Mouse (Mus musculus): ENCODE data around the gene Itfg2. TPM values are rescaled to one million over a fixed set of nuclear protein-coding genes. Genes with fewer than 3 reads are reported as not detected.

Itfg2 gene
- polyA plus RNA-seq, 1 experiment from 2014 or later, result 50.7 TPM

DNA sequence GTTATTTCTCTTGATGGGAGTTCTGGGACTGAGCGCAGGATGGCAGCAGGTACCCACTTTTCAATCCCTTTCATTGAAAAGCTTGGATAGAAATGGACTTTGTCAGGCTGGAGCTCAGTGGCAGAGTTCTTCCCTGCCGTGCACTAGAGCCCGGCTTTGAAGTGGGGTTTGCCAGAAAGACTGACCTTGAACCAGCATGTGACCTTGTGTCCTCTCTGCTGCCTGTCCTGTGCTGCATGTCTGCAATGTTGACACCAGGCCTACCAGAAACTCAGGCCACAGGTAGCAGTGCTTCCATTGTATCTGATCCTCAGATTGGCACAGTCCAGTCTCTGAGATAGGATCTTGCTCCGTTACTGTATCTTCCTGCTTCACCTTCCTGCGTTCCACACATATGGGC, 54.7 kb downstream of the Itfg2 start:
- Histone ChIP-seq H3K4me1 (peaks cover 8% of the 10 kb centered on the region), H3K4me2 (no peak overlapping the region), H3K36me3 (replicated peaks) (no peaks in the 10 kb centered on the region), H3K27me3 (replicated peaks) (no peaks in the 10 kb centered on the region), H3K27ac (no peak overlapping the region), H3K9me3 (no peaks in the 10 kb centered on the region), H3K4me3 (no peak overlapping the region), H3K9ac (no peak overlapping the region)
- 95% methylated on average over 5 of the region's 5 CpGs for WGBS
- no peak for ATAC-seq (replicated peaks)

DNA sequence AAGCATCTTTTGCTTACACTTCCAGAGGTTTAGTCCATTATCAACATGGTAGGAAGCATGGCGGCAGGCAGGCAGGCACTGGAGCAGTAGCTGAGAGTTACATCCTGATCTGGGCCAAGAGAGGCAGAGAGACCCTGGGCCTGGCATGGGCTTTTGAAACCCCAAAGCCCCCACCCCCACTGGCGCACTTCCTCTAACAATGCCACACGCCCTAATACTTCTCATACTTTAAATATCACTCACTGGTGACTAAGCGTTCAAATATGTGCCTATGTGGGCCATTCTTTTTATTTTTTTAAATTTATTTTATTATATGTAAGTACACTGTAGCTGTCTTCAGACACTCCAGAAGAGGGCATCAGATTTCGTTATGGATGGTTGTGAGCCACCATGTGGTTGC, 58.3 kb downstream of the Itfg2 start:
- Histone ChIP-seq H3K9ac (no peak overlapping the region), H3K9me3 (no peaks in the 10 kb centered on the region), H3K27me3 (replicated peaks) (no peaks in the 10 kb centered on the region), H3K4me2 (no peak overlapping the region), H3K36me3 (replicated peaks) (no peaks in the 10 kb centered on the region), H3K4me3 (no peak overlapping the region), H3K4me1 (peaks cover 8% of the 10 kb centered on the region), H3K27ac (no peak overlapping the region)
- WGBS, result 91% methylated on average over 5 of the region's 5 CpGs
- ATAC-seq (replicated peaks), result no peak

DNA sequence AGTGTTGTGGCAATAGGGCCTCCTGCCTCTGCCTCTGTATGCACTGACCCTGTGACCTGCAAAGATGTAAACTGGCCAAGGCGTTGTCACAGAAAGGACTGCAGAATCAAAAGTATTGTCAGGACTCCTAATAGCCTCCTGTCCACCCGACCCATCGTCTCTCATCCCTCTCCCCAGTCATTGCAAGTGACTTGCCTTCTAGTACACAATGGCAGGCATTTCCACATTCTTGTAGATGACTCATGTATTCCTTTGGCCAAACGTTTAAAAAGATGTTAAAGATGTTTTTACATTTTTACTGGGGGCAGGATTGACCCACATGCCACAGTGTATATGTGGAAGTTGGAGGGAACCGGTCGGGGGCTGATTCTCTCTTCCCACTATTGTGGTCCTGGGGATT, 60.0 kb downstream of the Itfg2 start:
- 77% methylated on average over 6 of the region's 6 CpGs for WGBS
- ATAC-seq (replicated peaks), result no peak
- no peak overlapping the region for H3K9ac ChIP-seq
- H3K9me3 ChIP-seq, result no peaks in the 10 kb centered on the region
- no peak overlapping the region for H3K4me3 ChIP-seq
- H3K4me1 ChIP-seq, result peaks cover 18% of the 10 kb centered on the region
- no peak overlapping the region for H3K27ac ChIP-seq
- no peak overlapping the region for H3K4me2 ChIP-seq
- no peaks in the 10 kb centered on the region for H3K36me3 ChIP-seq (replicated peaks)
- no peaks in the 10 kb centered on the region for H3K27me3 ChIP-seq (replicated peaks)

DNA sequence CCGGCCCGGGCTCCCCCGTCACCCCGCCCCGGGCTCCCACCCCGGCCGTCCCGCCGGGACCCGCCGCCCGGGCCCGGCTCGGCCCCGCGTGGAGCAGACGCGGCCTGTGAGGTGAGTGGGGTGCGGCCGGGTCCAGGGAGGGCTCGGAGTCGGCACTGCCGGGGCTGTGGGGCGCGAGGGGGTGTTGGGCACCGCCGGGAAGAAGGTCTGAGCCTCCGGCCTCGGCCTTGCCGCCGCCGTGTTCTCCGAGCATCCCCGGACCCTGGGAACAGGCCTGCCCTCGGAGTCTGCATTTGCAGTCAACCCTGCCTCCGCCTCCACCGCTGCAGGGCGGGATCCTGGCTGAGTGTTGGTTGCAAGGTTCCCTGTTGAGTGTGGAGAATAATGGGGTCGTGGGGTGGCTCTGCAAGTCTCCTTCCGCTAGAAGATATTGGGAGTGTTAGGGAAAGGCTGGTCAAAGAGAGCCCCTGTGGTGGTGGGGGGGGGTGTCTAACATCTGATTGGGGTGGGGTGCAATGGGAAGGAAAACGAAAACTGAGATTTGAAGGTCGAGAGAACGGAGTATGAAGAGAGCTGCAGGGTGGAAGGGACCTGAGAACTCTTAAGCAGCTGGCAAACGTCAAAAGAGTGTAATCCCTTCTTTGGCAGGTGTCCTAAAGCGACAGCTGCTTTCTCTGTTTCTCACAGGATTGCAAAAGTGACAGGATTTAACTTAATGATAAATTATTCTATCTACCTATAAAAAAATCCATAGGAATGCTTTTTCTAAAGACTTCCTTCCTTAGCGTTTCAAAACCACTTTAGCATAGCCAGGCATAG, 61.5 kb downstream of the Itfg2 start:
- peak overlapping the region; percentile 94 for H3K4me2 ChIP-seq
- H3K9me3 ChIP-seq, result no peaks in the 10 kb centered on the region
- H3K9ac ChIP-seq, result peak overlapping the region; percentile 69
- under 1% methylated on average over 22 of the region's 46 CpGs for WGBS
- 0 out of 2 replicates have a peak, but pooled peaks cover 5% of the 10 kb centered on the region for H3K36me3 ChIP-seq (replicated peaks)
- peak overlapping the region; percentile 61 for H3K4me3 ChIP-seq
- peaks cover 18% of the 10 kb centered on the region for H3K4me1 ChIP-seq
- H3K27ac ChIP-seq, result peak overlapping the region; percentile 86; the same call in 1 of the 2 replicates
- peak; percentile 71 for ATAC-seq (replicated peaks)
- H3K27me3 ChIP-seq (replicated peaks), result no peaks in the 10 kb centered on the region

DNA sequence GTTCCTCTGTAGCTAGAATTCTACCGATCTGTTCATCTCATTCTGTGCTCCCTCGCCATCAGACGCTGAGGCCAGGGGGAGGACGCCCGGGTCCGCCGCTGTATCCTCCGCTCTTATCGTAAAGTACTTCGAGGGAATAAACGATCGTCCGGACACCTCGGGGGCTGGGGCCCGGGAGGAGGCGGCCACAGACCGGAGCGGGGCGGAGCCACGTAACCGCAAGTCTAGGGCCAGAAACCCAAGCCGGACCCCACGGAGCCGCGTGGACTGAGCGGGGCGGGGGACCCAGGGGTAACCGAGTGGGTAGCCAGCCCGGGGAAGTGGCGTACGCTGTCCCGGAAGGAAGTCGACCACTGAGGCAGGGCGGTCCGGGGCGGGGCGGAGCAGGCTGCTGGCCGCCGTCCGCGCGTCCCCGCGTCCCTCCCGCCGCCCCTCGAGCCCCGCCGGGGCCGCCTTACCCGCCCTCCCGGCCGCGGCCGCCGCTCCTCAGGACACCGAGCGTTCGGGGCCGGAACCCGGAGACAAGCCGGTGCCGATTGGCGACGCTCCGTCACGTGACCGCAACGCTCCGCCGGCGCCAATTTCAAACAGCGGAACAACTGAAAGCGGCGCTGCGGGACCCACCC, 62.2 kb downstream of the Itfg2 start, which contains the start of the genes Rhno1 and Foxm1:
TSS of gene Rhno1 (minus strand) at position 531 of the 626 bp plus-strand sequence.
TSS of gene Foxm1 (plus strand) at position 587 of the 626 bp plus-strand sequence.
- ATAC-seq (replicated peaks), result peak; percentile 91
- Histone ChIP-seq H3K9ac (peak within 1 kb of the TSS; percentile 69), H3K4me3 (peak within 1 kb of the TSS; percentile 61), H3K27ac (peak within 1 kb of the TSS; percentile 86), H3K27me3 (replicated peaks) (no peaks in the 10 kb centered on the region), H3K4me2 (peak within 1 kb of the TSS; percentile 94), H3K9me3 (no peaks in the 10 kb centered on the region), H3K36me3 (replicated peaks) (0 out of 2 replicates have a peak, but pooled peaks cover 7% of the 10 kb centered on the region), H3K4me1 (peaks cover 18% of the 10 kb centered on the region)
- WGBS, result under 1% methylated on average over 53 of the region's 76 CpGs

DNA sequence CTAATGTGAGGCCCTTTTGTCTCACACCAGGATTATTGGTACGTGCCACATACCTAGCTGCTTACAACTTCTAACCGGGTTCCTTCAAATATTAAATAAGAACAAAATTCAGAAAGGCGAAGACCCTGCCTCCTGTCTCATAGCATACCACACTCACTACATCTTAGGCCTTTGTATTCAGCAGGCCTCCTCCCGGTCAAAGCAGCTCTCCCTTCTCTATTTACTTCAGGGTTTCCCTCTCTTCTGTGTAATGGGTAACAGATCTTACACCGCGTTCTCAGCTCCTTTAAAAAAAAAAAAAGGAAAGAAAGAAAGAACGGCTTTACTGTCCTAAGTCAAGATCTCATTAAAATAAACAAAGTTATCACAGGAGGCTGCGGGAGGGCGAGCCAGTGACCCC, 62.8 kb downstream of the Itfg2 start:
- peaks cover 18% of the 10 kb centered on the region for H3K4me1 ChIP-seq
- H3K9ac ChIP-seq, result peak overlapping the region; percentile 69
- 12% methylated on average over 9 of the region's 9 CpGs for WGBS
- H3K9me3 ChIP-seq, result no peaks in the 10 kb centered on the region
- peak overlapping the region; percentile 94 for H3K4me2 ChIP-seq
- ATAC-seq (replicated peaks), result no peak
- no peaks in the 10 kb centered on the region for H3K27me3 ChIP-seq (replicated peaks)
- H3K36me3 ChIP-seq (replicated peaks), result 0 out of 2 replicates have a peak, but pooled peaks cover 7% of the 10 kb centered on the region
- peak overlapping the region; percentile 86 for H3K27ac ChIP-seq
- H3K4me3 ChIP-seq, result peak overlapping the region; percentile 61

Other genes starting within 250 kb of the Itfg2 start
- gene Tead4, start 124.1 kb downstream of the Itfg2 start, polyA plus RNA-seq (2015; fragmentation: Nextera tagmentation; extraction: Ambion mirVana), result 0.65 and 0.91 TPM in 2 replicates
- 16.2 and 17.6 TPM in 2 replicates for gene Tulp3, start 69.1 kb downstream of the Itfg2 start, polyA plus RNA-seq (2015; fragmentation: Nextera tagmentation; extraction: Ambion mirVana)
- gene Rhno1, start 62.0 kb downstream of the Itfg2 start, polyA plus RNA-seq (2015; fragmentation: Nextera tagmentation; extraction: Ambion mirVana), result 86.1 and 89.4 TPM in 2 replicates
- gene Foxm1, start 62.0 kb downstream of the Itfg2 start, polyA plus RNA-seq (2015; fragmentation: Nextera tagmentation; extraction: Ambion mirVana), result 5.7 and 7.6 TPM in 2 replicates
- 1.0 and 1.1 TPM in 2 replicates for gene Tex52, start 49.5 kb downstream of the Itfg2 start, polyA plus RNA-seq (2015; fragmentation: Nextera tagmentation; extraction: Ambion mirVana)
- not detected in 2 replicates for gene Gm44596, start 49.4 kb downstream of the Itfg2 start, polyA plus RNA-seq (2015; fragmentation: Nextera tagmentation; extraction: Ambion mirVana)
- gene Nrip2, start 25.6 kb downstream of the Itfg2 start, polyA plus RNA-seq (2015; fragmentation: Nextera tagmentation; extraction: Ambion mirVana), result 11.2 and 12.9 TPM in 2 replicates
- gene Fkbp4, start 13.7 kb upstream of the Itfg2 start, polyA plus RNA-seq (2015; fragmentation: Nextera tagmentation; extraction: Ambion mirVana), result 375 and 389 TPM in 2 replicates
- 0.26 TPM in 1 of 2 replicates, not detected in the other for gene Pzp, start 101.8 kb upstream of the Itfg2 start, polyA plus RNA-seq (2015; fragmentation: Nextera tagmentation; extraction: Ambion mirVana)
- gene A2ml1, start 156.7 kb upstream of the Itfg2 start, polyA plus RNA-seq (2015; fragmentation: Nextera tagmentation; extraction: Ambion mirVana), result 1.7 and 2.2 TPM in 2 replicates
- gene Klrb1a, start 198.6 kb upstream of the Itfg2 start, polyA plus RNA-seq (2015; fragmentation: Nextera tagmentation; extraction: Ambion mirVana), result not detected in 2 replicates
- not detected in 2 replicates for gene Clec2h, start 237.5 kb upstream of the Itfg2 start, polyA plus RNA-seq (2015; fragmentation: Nextera tagmentation; extraction: Ambion mirVana)

Measured in midbrain, embryonic 15.5 days (tissue).